ENCODE assay signal across 9 mouse cellular contexts in genomic region chr4:139669847-139670246, GRCm38 (mm10). TPM values are rescaled to one million over a fixed set of nuclear protein-coding genes. Genes with fewer than 3 reads are reported as not detected.
DNase-seq lines count a peak whose midpoint lies in the region; ATAC-seq and TF ChIP-seq lines count a peak whose summit lies in the region.
"Had no signal": no experiment of that assay in that cellular context is flagged by ENCODE, and none has a peak within 500 bp of the region (broad histone marks: within the 10 kb centered on the region; RNA-seq: fewer than 3 reads in every experiment).

No protein-coding gene starts in this region.

- TF ChIP-seq EP300 in heart, postnatal 0 days (IDR thresholded peaks at IDR 0.05; ENCODE audit: low read depth), result no peak
- no peak for TF ChIP-seq EP300 in lung, postnatal 0 days (IDR thresholded peaks at IDR 0.05)

- DNase-seq in heart, adult 18-20 months, result peak; percentile 31 to 63
- no peak for DNase-seq in heart, postnatal 25 days (ENCODE audit: low spot score)
- DNase-seq in MN1 (ENCODE audit: low spot score), result peak; percentile 85
- peak; percentile 69 to 82 for DNase-seq in cerebellum, postnatal 25 days
- peak; percentile 22 for DNase-seq in heart, postnatal 0 days (ENCODE audit: low spot score)
- DNase-seq in kidney, postnatal 4 days, result peak; percentile 75 to 76
- peak; percentile 48 for DNase-seq in lung, postnatal 0 days (ENCODE audit: low spot score)
- DNase-seq in skeletal muscle tissue, adult 2 months (ENCODE audit: low read depth, low spot score), result peak; percentile 39

- H3K4me2 ChIP-seq in heart, postnatal 0 days (ENCODE audit: low read depth, low read length), result no peak overlapping the region
- H3K4me2 ChIP-seq in lung, postnatal 0 days (replicated peaks; ENCODE audit: low read depth, low read length), result no peak overlapping the region

- peaks cover 2% of the 10 kb centered on the region; the same call in 1 of the 2 replicates for H3K27me3 ChIP-seq in heart, postnatal 0 days (ENCODE audit: control insufficient read depth, insufficient read depth, low read length)
- H3K27me3 ChIP-seq in lung, postnatal 0 days (replicated peaks; ENCODE audit: insufficient read depth, low read length), result no peaks in the 10 kb centered on the region

- peak; percentile 87 for TF ChIP-seq CTCF in heart, postnatal 0 days (IDR thresholded peaks at IDR 0.05; ENCODE audit: low read depth)
- peak; percentile 95 for TF ChIP-seq CTCF in lung, postnatal 0 days (IDR thresholded peaks at IDR 0.05)

- no peaks in the 10 kb centered on the region for H3K36me3 ChIP-seq in heart, postnatal 0 days (replicated peaks; ENCODE audit: control insufficient read depth, insufficient read depth, low read length)
- no peaks in the 10 kb centered on the region for H3K36me3 ChIP-seq in lung, postnatal 0 days (ENCODE audit: insufficient read depth, low read length)

- no peak overlapping the region for H3K4me3 ChIP-seq in heart, postnatal 0 days (ENCODE audit: low read depth, low read length)
- H3K4me3 ChIP-seq in lung, postnatal 0 days (ENCODE audit: low read depth, low read length), result no peak overlapping the region

- H3K27ac ChIP-seq in heart, postnatal 0 days (ENCODE audit: low read depth), result no peak overlapping the region
- no peak overlapping the region for H3K27ac ChIP-seq in lung, postnatal 0 days (ENCODE audit: low read length)

- intact Hi-C loops in heart, postnatal 25 days (cut with DNase I), result loop anchor here (2.0 kb wide), 1 partner anchor 25 kb away; no protein-coding TSS in a partner anchor

- ATAC-seq in heart, postnatal 0 days (ENCODE audit: insufficient read depth, low read depth), result no peak; the same call in 1 of the 2 replicates
- ATAC-seq in lung, postnatal 0 days, result peak; percentile 59

- H3K9ac ChIP-seq in heart, postnatal 0 days (replicated peaks; ENCODE audit: low read depth, low read length), result no peak overlapping the region
- no peak overlapping the region for H3K9ac ChIP-seq in lung, postnatal 0 days (replicated peaks; ENCODE audit: low read depth)

- no peaks in the 10 kb centered on the region for H3K4me1 ChIP-seq in heart, postnatal 0 days (ENCODE audit: control insufficient read depth, insufficient read depth)
- no peaks in the 10 kb centered on the region for H3K4me1 ChIP-seq in lung, postnatal 0 days (ENCODE audit: insufficient read depth, low read depth, low read length)

- H3K9me3 ChIP-seq in heart, postnatal 0 days (replicated peaks; ENCODE audit: control insufficient read depth, low read length), result no peaks in the 10 kb centered on the region
- H3K9me3 ChIP-seq in lung, postnatal 0 days (ENCODE audit: low read length), result no peaks in the 10 kb centered on the region

- WGBS in heart, postnatal 0 days, result 6% methylated on average over 6 of the region's 6 CpGs
- 14% methylated on average over 6 of the region's 6 CpGs for WGBS in lung, postnatal 0 days

RNA-seq across cellular contexts. Expression of gene Tas1r2, which starts 16.5 kb away (rescaled TPM):
- not detected for total RNA-seq in heart, adult 18-20 months (2021)
- total RNA-seq in heart, postnatal 25 days (2021), result not detected
- total RNA-seq in heart, postnatal 0 days (2014; rRNA removed; ENCODE audit: low replicate concordance), result not detected in 2 replicates
- polyA plus RNA-seq in heart, postnatal 0 days (2015; fragmentation: Nextera tagmentation; extraction: Ambion mirVana), result not detected in 2 replicates
- not detected in 2 replicates for polyA plus RNA-seq in lung, postnatal 0 days (2015; fragmentation: Nextera tagmentation; extraction: Ambion mirVana)
- total RNA-seq: adrenal gland, postnatal 4 days had no signal

RNA-seq across cellular contexts. Expression of gene Aldh4a1, which starts 47.2 kb away (rescaled TPM):
- total RNA-seq in heart, adult 18-20 months (2021), result 10 to 100 TPM; 84.7 to 90.8 TPM
- 10 to 100 TPM; 64.1 to 68.5 TPM for total RNA-seq in heart, postnatal 25 days (2021)
- total RNA-seq in heart, postnatal 0 days (2014; rRNA removed; ENCODE audit: low replicate concordance), result 47.7 and 53.7 TPM in 2 replicates
- 21.7 and 24.9 TPM in 2 replicates for polyA plus RNA-seq in heart, postnatal 0 days (2015; fragmentation: Nextera tagmentation; extraction: Ambion mirVana)
- polyA plus RNA-seq in lung, postnatal 0 days (2015; fragmentation: Nextera tagmentation; extraction: Ambion mirVana), result 13.4 and 19.7 TPM in 2 replicates
